Mouse (Mus musculus) limb, embryonic 15.5 days (tissue): ENCODE data around the gene Sp2. TPM values are rescaled to one million over a fixed set of nuclear protein-coding genes. Genes with fewer than 3 reads are reported as not detected.

Experiments used
- ATAC-seq: fragments of 200-750 bp; cut with Nextera tagmentation; 2 replicates; pipeline ENCODE4 v1.8.0; 2017; ENCODE audit warnings: low read depth, moderate TSS enrichment; ENCODE audit not compliant: insufficient number of reproducible peaks, low FRiP score, low TSS enrichment
- H3K27ac ChIP-seq: fragments of 300-500 bp; sonication (generic); 2 replicates; pipeline ENCODE4 v1.5.1; 2015; ENCODE audit warnings: moderate library complexity, mild to moderate bottlenecking, inconsistent platforms
- H3K27me3 ChIP-seq: fragments of 300-500 bp; sonication (generic); 2 replicates; pipeline ENCODE4 v1.6.1; 2015; ENCODE audit warnings: inconsistent platforms
- H3K36me3 ChIP-seq: fragments of 300-500 bp; sonication (generic); 2 replicates; pipeline ENCODE4 v1.6.1; 2015; ENCODE audit warnings: inconsistent platforms
- H3K4me1 ChIP-seq: fragments of 300-500 bp; sonication (generic); 2 replicates; pipeline ENCODE4 v1.6.1; 2015; ENCODE audit warnings: inconsistent platforms
- H3K4me2 ChIP-seq: fragments of 300-500 bp; sonication (generic); 2 replicates; pipeline ENCODE4 v1.6.1; 2015; ENCODE audit warnings: mild to moderate bottlenecking, inconsistent platforms
- H3K4me3 ChIP-seq: fragments of 300-500 bp; sonication (generic); 2 replicates; pipeline ENCODE4 v1.5.1; 2015; ENCODE audit warnings: mild to moderate bottlenecking, inconsistent platforms
- H3K9ac ChIP-seq: fragments of 300-500 bp; sonication (generic); 2 replicates; pipeline ENCODE4 v1.6.1; 2015; ENCODE audit warnings: inconsistent platforms
- H3K9me3 ChIP-seq: fragments of 300-500 bp; sonication (generic); 2 replicates; pipeline ENCODE4 v1.6.1; 2016; ENCODE audit warnings: inconsistent platforms
- WGBS: fragments of 180-500 bp; shearing (Covaris S2); methylation state at CpG from one replicate; pipeline ENCODE4 v1.1.7; 2015; 5-methylcytosine and 5-hydroxymethylcytosine counted together
- polyA plus RNA-seq: library from polyadenylated mRNA; unstranded; fragments of >200 nt; fragmentation: Nextera tagmentation; extraction: Ambion mirVana; gene quantifications from 2 replicates; pipeline ENCODE4 v1.2.1, GENCODE M21; 2015

Gene Sp2
- 15.1 and 16.8 TPM in 2 replicates for polyA plus RNA-seq

DNA sequence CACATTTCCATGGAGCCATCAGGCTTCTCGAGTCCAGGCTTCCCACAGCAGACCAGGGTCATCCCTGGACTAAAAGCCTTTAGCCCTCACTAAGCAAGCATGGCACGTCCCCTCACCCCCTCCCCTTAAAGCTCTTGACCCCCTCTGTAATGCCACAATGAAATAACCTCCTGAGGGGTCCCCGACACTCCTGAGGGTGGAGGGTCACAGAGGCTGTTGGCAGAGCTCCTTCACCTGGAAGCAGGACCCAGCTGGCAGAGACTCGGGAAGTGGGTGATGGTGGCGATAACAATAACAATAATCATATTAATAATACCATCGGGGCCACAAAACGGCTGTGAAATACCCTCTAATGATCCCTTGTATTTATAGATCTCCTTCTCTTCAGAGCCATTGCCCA lies at the start of gene Sp2:
Sp2 (minus strand) TSS at position 101 of the 400 bp plus-strand sequence.
- H3K4me2 ChIP-seq = 0 out of 2 replicates have a peak within 1 kb of the TSS, but pooled peaks have one; percentile 20
- H3K4me1 ChIP-seq = peaks cover 34% of the 10 kb centered on the region
- WGBS = 58% methylated on average over 7 of the region's 7 CpGs
- H3K9me3 ChIP-seq = no peaks in the 10 kb centered on the region
- H3K27ac ChIP-seq = no peak within 1 kb of the TSS
- H3K27me3 ChIP-seq = peaks cover 15% of the 10 kb centered on the region
- no peak within 1 kb of the TSS for H3K9ac ChIP-seq
- no peak for ATAC-seq
- no peaks in the 10 kb centered on the region for H3K36me3 ChIP-seq
- H3K4me3 ChIP-seq = no peak within 1 kb of the TSS

DNA sequence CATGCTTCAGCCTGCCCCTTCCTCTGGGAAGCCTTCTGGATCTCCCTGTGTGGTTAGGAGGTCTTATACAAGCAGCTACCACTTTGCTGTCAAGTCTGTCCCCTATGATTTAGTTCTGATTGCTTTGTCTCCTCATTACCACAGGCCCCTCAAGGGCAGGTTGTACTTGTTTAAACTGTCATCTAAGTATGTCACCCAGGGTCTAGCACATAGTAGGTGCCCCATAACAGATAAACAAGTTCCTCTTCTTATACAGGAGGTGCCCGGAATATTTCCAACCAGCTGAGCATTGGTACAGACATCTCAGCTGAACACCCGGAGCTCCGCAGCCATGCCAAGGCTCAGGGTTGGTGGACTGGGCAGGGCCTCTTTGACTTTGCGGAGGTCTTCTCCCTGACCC lies 49.7 kb upstream of the Sp2 start:
- H3K9me3 ChIP-seq = no peaks in the 10 kb centered on the region
- WGBS = 93% methylated on average over 4 of the region's 4 CpGs
- peaks cover 11% of the 10 kb centered on the region for H3K4me1 ChIP-seq
- peaks cover 17% of the 10 kb centered on the region for H3K36me3 ChIP-seq
- no peak overlapping the region for H3K4me2 ChIP-seq
- no peak overlapping the region for H3K9ac ChIP-seq
- H3K4me3 ChIP-seq = no peak overlapping the region
- no peak for ATAC-seq
- no peaks in the 10 kb centered on the region for H3K27me3 ChIP-seq
- H3K27ac ChIP-seq = no peak overlapping the region

DNA sequence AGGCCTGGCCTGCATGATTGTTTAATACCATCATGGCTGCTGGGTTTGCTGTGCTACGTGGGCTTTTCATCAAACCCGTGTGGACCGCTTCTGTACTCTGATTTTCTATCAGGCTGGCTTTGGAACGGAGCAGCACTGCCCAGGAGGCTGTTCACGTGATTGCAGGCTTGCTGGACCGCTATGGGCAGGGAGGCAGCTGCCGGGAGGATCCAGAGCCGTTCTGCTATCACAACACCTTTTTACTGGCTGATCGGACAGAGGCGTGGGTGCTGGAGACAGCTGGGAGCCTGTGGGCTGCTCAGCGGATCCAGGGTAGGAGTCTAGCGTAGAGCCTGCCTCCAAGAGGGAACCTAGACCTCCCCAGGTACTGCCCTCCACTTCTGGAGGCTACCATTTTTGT lies 49.2 kb upstream of the Sp2 start:
- Histone ChIP-seq H3K9ac (no peak overlapping the region), H3K27ac (no peak overlapping the region), H3K9me3 (no peaks in the 10 kb centered on the region), H3K4me2 (no peak overlapping the region), H3K27me3 (no peaks in the 10 kb centered on the region), H3K4me3 (no peak overlapping the region), H3K36me3 (peaks cover 17% of the 10 kb centered on the region), H3K4me1 (peaks cover 11% of the 10 kb centered on the region)
- ATAC-seq = no peak
- WGBS = 87% methylated on average over 12 of the region's 12 CpGs

DNA sequence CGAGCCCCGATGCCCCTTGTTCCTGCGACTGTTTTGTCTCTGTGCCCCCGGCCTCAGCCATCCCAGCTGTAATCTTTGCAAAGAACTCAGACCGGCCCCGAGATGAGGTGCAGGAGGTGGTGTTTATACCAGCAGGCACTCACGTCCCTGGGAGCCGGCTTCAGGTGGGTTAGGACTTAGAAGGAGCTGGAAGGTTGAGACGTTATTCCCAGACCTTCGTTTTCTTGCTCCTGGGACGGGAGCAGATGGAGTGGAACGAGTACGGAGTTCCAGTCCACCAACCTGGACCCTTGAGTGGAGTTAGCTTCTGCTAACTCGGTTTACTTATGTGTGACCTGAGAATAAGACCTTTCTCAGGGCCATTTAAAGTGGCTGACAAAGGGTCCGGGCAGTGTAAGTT lies 47.7 kb upstream of the Sp2 start:
- Histone ChIP-seq H3K27me3 (no peaks in the 10 kb centered on the region), H3K9me3 (no peaks in the 10 kb centered on the region), H3K4me1 (peaks cover 19% of the 10 kb centered on the region), H3K36me3 (peaks cover 17% of the 10 kb centered on the region), H3K4me2 (peak overlapping the region; percentile 79), H3K27ac (peak overlapping the region; percentile 79), H3K9ac (peak overlapping the region; percentile 75), H3K4me3 (peak overlapping the region; percentile 71)
- no peak for ATAC-seq
- WGBS = 16% methylated on average over 15 of the region's 15 CpGs

DNA sequence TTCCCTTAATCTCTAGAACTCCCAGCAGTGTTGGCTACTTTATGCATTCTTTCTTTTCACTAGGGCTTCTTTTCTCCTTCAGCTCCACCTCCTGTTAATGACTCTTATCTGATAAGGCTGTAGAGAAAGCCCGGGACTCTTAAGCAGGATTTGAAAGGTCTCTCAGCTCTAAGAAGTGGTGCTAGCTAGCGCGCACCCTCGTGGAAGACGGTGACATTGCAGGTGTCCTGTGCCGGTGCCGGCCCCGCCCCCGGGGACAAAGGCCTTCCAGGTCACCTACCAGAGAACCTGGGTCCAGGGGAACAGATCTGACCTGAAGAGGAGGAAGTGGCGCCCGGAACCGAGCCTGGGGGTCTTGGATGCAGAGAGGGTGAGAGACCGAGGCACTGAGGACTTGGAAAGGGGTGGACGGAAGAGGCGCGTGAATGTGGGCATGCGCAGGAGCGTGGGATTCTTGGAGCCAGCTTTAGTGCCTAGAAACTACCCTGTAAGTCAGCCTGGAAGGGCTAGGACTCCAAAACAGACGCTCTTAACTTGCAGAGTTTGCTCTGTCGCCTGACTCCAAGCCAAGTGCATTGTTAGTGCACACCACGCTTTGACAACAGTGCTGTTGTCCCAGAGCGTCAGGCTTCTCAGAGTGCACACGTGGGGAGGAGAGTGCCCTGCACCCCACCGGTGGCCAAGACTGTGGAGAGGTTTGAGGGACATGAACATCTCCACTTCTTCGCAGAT lies 47.1 kb upstream of the Sp2 start, which contains the start of gene Scrn2:
Scrn2 (plus strand) TSS at position 253 of the 732 bp plus-strand sequence.
- peak within 1 kb of the TSS; percentile 75 for H3K9ac ChIP-seq
- H3K9me3 ChIP-seq = no peaks in the 10 kb centered on the region
- H3K4me2 ChIP-seq = peak within 1 kb of the TSS; percentile 79
- peaks cover 24% of the 10 kb centered on the region for H3K4me1 ChIP-seq
- peak within 1 kb of the TSS; percentile 71 for H3K4me3 ChIP-seq
- H3K27ac ChIP-seq = peak within 1 kb of the TSS; percentile 79
- peaks cover 3% of the 10 kb centered on the region; the same call in 1 of the 2 replicates for H3K27me3 ChIP-seq
- WGBS = 2% methylated on average over 25 of the region's 25 CpGs
- ATAC-seq = peak; percentile 59; the same call in 1 of the 2 replicates
- peaks cover 17% of the 10 kb centered on the region for H3K36me3 ChIP-seq

DNA sequence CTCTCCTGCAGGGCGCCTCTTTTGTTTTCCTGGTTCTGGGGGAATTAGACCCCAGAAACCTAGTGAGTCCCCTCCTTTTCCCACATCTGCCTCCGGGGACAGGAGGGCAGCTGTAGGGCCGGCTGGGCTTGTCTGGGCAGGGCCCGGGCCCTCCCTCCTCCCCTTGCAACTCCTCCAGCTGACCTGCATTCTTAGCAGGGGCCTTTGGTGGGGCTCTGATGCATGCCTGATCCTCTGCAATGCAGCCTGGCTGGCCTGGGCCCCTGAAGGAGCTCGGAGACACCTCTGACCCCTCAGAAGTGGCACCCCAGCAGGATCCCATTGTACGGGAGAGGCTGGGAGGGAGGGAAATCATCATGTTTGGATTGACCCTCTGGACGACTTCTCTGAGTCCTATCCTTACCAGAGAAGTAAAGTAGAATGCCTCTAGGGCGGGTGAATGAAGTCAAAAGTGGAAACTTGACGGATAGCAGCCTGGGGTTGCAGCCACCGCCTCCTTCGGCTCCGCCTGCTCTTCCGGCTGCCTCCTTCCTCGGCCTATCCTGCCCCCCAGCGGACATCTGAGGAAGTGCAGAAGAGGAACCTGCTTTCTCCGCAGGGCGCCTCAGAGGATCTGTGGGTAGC lies 43.1 kb upstream of the Sp2 start:
- peaks cover 43% of the 10 kb centered on the region for H3K27me3 ChIP-seq
- H3K4me2 ChIP-seq = peak overlapping the region; percentile 54
- ATAC-seq = peak; percentile 52
- WGBS = 5% methylated on average over 17 of the region's 17 CpGs
- peak overlapping the region; percentile 31; the same call in 1 of the 2 replicates for H3K9ac ChIP-seq
- peaks cover 43% of the 10 kb centered on the region for H3K4me1 ChIP-seq
- no peaks in the 10 kb centered on the region for H3K9me3 ChIP-seq
- H3K4me3 ChIP-seq = peak overlapping the region; percentile 32
- peak overlapping the region; percentile 70 for H3K27ac ChIP-seq
- no peaks in the 10 kb centered on the region for H3K36me3 ChIP-seq

DNA sequence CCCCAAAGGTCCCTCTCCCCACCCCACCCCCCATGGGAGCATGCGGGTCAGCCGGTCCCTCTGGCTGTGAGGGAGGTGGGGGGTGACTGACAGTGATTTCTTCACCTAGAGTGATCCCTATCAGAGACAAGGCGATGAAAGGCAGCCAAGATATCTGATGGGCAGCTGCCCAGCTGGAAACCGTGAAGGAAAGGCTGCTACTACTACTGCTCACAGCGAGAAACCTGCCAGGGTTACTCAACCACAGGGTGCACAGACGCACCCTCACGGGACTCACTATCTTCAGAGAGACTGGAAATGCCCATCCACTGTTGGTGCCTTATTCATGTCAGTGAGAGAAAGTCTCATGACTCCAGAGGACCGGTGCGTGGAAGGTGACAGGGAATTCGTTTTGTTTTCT lies 42.2 kb upstream of the Sp2 start:
- WGBS = 45% methylated on average over 10 of the region's 10 CpGs
- H3K4me1 ChIP-seq = peaks cover 34% of the 10 kb centered on the region
- no peaks in the 10 kb centered on the region for H3K9me3 ChIP-seq
- H3K4me3 ChIP-seq = no peak overlapping the region
- H3K4me2 ChIP-seq = no peak overlapping the region
- no peak for ATAC-seq
- H3K9ac ChIP-seq = no peak overlapping the region
- no peak overlapping the region for H3K27ac ChIP-seq
- peaks cover 51% of the 10 kb centered on the region for H3K27me3 ChIP-seq
- no peaks in the 10 kb centered on the region for H3K36me3 ChIP-seq

DNA sequence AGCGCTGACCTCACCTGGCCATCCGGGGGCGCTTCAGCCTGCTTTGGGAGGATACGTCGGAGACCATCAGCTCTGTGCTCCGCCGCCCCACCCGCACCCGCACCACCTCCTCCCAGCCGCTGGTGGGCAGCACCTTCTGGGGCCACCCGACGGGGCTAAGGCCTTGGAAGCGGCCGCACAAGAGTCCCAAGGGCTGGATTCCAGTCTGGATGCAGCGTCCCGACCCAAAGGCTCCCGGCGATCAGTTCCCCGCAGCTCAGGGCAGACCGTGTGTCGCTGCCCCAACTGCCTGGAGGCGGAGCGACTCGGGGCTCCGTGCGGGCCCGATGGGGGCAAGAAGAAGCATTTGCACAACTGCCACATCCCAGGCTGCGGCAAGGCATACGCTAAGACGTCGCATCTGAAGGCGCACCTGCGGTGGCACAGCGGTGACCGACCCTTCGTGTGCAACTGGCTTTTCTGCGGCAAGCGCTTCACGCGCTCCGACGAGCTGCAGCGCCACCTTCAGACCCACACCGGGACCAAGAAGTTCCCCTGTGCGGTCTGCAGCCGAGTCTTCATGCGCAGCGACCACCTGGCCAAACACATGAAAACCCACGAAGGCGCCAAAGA lies 39.2 kb upstream of the Sp2 start:
- 2% methylated on average over 50 of the region's 50 CpGs for WGBS
- Histone ChIP-seq H3K4me3 (peak overlapping the region; percentile 53), H3K4me1 (peaks cover 54% of the 10 kb centered on the region), H3K27ac (no peak overlapping the region), H3K9ac (peak overlapping the region; percentile 58), H3K4me2 (peak overlapping the region; percentile 92), H3K27me3 (peaks cover 76% of the 10 kb centered on the region), H3K9me3 (no peaks in the 10 kb centered on the region), H3K36me3 (no peaks in the 10 kb centered on the region)
- 0 out of 2 replicates have a peak, but pooled peaks have one; percentile 49 for ATAC-seq

DNA sequence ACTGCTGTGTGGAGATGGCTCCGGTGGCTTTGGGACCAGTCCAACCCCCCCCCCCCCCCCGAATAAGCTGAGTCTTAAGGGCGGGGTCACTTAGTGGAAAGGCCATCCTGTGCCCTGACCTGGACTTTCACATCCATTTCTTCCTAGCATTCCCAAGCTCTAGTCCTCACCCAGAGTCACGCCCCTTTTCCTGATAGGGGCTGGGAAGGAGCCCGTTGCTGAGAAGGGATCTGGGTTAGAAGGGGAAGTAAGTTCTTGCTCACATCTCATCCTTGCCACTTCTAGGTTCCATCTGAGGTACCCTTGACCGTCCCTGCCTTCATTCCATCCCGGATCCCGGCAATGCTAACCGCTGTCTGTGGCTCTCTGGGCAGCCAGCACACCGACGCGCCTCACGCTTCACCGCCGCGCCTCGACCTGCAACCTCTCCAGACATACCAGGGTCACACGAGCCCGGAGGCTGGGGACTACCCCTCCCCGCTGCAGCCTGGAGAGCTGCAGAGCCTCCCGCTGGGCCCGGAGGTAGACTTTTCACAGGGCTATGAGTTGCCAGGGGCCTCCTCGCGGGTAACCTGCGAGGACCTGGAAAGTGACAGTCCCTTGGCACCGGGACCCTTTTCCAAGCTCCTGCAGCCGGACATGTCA lies 38.5 kb upstream of the Sp2 start:
- no peak for ATAC-seq
- H3K27me3 ChIP-seq = peaks cover 83% of the 10 kb centered on the region
- H3K27ac ChIP-seq = no peak overlapping the region
- H3K9me3 ChIP-seq = no peaks in the 10 kb centered on the region
- no peaks in the 10 kb centered on the region for H3K36me3 ChIP-seq
- WGBS = 2% methylated on average over 27 of the region's 27 CpGs
- H3K9ac ChIP-seq = no peak overlapping the region
- H3K4me3 ChIP-seq = peak overlapping the region; percentile 53
- H3K4me2 ChIP-seq = peak overlapping the region; percentile 92
- peaks cover 53% of the 10 kb centered on the region for H3K4me1 ChIP-seq

DNA sequence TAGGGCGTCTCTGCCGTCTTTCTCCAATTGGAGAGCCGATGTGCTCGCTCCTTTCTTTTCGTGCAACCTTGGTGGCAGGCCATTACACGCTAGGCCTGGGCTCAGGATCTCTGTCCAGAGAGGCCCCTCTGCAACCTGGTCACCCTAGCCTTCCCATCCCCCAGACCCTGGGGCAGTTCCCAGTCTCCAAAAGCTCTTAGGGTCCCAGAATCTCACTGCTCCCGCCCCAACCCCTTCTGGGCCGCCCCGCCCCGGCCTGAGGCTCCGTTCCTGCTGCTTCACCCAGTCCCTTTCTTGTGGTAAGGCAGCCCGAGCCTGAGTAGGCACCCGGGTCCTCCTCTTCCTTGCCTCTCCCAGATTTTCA lies 36.6 kb upstream of the Sp2 start:
- Histone ChIP-seq H3K27me3 (peaks cover 90% of the 10 kb centered on the region), H3K36me3 (no peaks in the 10 kb centered on the region), H3K4me3 (peak overlapping the region; percentile 40), H3K9me3 (no peaks in the 10 kb centered on the region), H3K4me2 (peak overlapping the region; percentile 68), H3K4me1 (peaks cover 39% of the 10 kb centered on the region), H3K9ac (no peak overlapping the region), H3K27ac (peak overlapping the region; percentile 50; the same call in 1 of the 2 replicates)
- WGBS = 11% methylated on average over 13 of the region's 13 CpGs
- ATAC-seq = no peak

DNA sequence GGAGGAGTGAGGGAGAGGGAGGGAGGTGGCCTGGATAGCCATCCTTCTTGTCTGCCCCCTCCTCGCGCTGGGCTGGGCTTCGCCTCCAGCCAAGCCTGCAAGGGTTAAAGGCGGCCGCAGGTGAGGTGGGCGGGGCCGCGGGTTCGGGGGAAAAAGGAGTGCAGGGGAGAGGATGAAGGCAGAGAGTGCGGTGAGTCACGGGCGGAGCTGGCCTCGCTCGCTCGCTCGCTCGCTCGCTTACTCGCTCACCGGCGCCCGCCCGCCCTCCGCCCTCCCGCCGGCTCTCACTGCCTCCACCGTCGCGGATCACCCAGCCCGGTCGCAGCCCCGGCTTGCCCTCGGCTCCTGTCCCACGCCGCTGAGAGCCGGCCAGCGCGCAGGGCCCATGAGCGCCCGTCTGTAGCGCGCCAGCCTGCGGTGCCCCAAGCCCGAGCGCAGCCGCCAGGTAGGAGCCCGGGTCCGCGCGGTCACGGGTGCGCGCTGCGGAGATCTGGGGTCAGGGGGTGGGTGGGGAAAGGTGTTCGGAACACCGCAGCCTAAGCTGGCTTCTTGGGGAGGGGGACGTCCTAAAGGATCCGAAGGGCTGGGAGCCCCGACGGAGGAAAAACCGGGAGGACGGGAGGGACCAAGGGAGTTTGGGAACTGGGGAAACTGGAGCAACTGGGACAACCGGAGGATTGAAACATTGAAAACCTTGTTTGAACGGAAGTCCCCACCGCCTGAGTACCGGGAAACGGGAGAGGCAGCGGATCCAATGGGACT lies 36.0 kb upstream of the Sp2 start:
- Histone ChIP-seq H3K27me3 (peaks cover 88% of the 10 kb centered on the region), H3K4me2 (peak overlapping the region; percentile 68), H3K4me3 (peak overlapping the region; percentile 40), H3K27ac (peak overlapping the region; percentile 43; the same call in 1 of the 2 replicates), H3K9ac (peak overlapping the region; percentile 24; the same call in 1 of the 2 replicates), H3K9me3 (no peaks in the 10 kb centered on the region), H3K36me3 (no peaks in the 10 kb centered on the region), H3K4me1 (peaks cover 39% of the 10 kb centered on the region)
- ATAC-seq = no peak
- under 1% methylated on average over 59 of the region's 68 CpGs for WGBS
